Mouse (Mus musculus) activated CD4-positive, CD25-positive, alpha-beta regulatory T cell (primary cell): ENCODE measurements around the gene Mycbp2. TPM values are rescaled to one million over a fixed set of nuclear protein-coding genes. Genes with fewer than 3 reads are reported as not detected.

ENCODE experiments used
- polyA plus RNA-seq, 2 experiments: library from polyadenylated mRNA; unstranded; fragments of 100-300 nt; shearing (Covaris generic); gene quantifications; one replicate each; pipeline ENCODE4 v1.2.1; 2017

The Mycbp2 gene
- polyA plus RNA-seq, result 10 to 100 TPM; 47.4 to 51.5 TPM

GRCm38 (mm10) chr14:103346729-103347505 lies at the start of gene Mycbp2:
TSS of gene Mycbp2 (minus strand) at chr14:103346814.

GRCm38 (mm10) chr14:103099238-103099933 lies 247.2 kb downstream of the Mycbp2 start, which contains the start of gene Fbxl3:
TSS of gene Fbxl3 (minus strand) at chr14:103099566.

GRCm38 (mm10) chr14:103069864-103070611 lies 276.6 kb downstream of the Mycbp2 start, which contains the start of gene Cln5:
TSS of gene Cln5 (plus strand) at chr14:103070216.

Other genes starting within 250 kb of the Mycbp2 start
- 10 to 100 TPM; 72.1 to 79.0 TPM for gene Fbxl3, start 247.2 kb downstream of the Mycbp2 start, polyA plus RNA-seq
- gene Scel, start 166.5 kb upstream of the Mycbp2 start, polyA plus RNA-seq, result not detected